Mouse (Mus musculus) spleen, adult 18-20 months (tissue): ENCODE measurements at regions not wholly inside any gene's neighbourhood (a gene's known extent, or its start where the extent isn't known, plus 50 kb on each side); places are given as distances from the start of the nearest gene placed in this dataset.

ENCODE experiments used
- DNase-seq, 2 experiments: peaks; one replicate each; pipeline ENCODE4 v3.0.0; 2022; ENCODE audit warnings: mixed read lengths in 2 of 2

DNA sequence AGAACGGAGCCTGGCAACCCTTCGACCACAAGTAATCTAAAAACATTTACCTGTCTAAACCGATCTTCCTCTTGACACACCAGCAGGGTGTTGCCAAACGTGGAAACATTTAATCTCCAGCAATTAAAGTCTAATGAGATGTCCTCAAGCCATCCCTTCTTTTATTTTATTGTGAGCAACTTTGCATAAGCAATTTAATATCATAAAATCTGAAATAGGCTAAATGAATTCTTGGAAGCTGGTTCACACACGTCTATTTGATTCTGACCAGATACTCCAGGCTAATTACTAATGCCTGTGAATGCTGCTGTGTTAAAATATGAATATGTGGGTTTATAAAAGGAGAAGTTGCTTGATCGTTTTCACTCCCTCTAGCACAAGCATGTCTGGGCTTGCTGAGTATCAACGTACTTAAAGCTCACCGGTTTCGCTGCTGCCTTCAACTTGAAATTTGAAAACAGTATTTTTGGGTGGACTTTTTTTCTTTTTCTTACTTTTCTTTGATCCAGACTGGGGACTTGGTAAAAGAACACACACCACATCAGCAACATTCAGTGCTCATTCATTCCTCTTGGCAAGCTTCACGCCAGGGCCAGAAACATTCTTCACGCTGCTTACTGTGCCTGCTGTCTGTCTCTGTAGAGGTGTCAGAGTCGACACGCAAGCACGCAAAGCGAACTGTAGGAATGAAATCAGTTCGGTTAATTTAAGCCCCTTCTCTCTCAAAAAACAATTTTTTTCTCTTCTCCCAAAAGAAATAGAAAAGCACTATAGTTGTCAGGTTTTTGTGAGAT lies 194.4 kb downstream of the Npr3 start:
- no peak for DNase-seq

DNA sequence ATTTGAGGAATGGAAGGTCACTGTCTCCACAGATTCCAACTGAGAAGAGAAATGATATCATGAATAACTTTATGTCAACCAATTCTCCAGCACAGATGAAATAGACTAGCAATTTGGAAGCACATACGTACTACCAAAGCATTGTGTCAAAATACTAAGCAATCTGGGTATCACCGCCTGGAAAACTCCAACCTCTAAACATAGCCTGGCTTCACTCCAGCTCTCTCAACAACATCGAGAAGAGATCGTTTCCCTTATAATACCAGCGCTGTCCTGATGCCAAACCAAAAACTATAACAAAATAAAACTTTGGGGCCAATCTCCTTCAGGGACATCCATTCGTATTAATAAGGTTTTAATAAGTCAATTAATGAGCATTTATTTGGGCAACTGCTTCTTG lies 205.8 kb downstream of the Npr3 start:
- no peak for DNase-seq

DNA sequence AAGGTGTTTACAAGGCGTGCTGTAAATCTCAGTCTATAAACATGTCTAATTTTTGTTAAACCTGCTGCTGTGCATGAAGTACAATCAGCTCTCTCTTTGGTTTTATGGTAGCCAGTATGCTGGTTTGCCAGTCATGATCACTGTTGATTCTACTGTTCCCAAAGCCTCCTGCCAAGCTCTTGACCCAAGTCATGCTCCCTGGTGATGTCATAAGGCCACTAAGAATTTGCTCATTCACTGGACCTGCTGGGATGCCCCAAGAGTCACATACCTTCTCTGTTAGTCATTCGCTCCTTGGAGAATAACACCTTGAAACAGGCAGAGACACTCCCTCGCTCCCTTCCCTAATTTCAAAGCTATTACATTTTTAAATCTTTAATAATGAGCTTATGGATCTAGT lies 207.2 kb downstream of the Npr3 start:
- no peak for DNase-seq

DNA sequence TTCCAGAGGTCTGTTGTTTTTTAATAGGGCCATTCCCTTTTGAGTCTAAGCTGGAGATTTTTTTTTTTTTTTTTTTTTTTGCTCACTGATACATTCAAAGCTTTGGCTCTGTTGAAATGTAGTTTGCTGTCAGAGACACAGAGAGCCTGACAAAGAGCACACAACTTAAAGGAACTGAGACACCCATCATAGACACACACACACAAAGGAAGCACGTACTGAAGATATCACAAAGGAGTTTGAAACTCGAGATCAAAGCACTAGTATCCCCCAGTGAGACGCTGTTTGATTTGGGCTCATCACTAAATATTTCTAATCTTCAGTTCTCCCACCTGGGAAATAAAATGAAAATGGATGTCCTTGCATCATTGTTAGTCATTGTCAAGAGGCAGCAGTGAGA lies 210.0 kb downstream of the Npr3 start:
- DNase-seq: no peak

DNA sequence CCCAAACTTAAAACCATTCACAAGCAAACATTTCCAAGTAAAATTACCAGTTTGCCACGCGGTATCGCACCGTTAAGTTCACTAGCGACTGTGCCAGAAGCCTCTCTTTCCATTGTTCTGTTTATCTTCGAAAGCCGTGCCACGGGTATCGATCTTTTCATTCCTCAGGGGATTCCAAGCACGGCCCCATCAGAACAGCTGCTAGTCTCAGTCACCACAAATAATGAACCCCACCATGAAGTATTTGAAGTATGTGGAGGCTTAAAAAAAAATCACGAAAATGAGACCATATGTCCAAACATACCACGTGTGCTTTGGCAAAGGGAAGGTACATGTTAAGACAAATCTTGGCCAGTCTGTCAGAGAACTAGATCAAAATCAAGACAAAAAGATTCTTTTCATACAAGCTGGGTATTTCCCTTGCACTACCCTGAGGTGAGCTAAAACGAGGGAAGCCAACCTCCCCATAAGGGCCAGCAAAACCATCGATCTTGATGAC lies 213.3 kb downstream of the Npr3 start:
- no peak for DNase-seq

DNA sequence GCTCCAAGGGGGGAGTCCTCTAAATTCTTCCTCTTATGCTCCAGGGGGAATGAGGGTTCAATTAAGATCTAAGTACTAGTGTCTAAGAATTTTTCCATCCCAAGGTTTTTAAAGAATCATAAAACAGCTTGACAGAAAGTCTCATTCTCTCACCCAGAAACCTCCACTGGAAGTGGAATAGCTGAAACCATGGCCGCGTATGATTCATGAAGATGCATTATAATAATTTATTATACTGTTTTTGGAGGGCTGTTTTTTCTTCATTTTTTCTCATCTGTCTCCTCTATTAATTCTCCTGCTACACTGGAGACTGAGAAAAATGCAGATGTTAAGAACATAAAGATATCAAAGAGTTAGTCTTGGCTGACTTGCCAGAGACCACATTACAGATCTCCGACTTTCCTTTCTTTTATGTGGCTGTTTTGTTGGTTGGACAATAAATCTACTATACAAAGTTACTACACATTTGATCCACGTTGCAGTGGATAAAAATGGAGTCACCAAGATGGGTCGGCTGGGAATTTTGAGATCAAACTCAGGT lies 242.2 kb downstream of the Npr3 start:
- no peak for DNase-seq

DNA sequence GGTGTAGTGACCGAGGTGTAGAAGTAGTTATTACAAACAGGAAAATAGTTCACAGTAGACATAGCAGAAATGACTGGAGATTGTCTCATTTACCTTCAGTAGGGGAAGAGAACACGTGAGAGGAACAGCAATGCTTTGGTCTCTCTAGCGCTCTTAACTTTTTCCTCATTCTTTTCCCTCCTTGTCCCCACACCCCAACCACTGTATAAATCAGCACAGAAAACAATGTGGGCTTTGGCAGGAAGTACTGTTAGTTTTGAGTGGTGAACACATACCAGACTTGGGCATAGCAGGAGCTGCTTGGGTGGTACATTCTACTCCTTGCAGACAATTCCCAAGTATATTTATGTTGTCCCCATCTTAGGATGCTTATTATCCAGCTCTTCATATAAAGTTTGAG lies 251.9 kb downstream of the Npr3 start:
- DNase-seq: no peak

DNA sequence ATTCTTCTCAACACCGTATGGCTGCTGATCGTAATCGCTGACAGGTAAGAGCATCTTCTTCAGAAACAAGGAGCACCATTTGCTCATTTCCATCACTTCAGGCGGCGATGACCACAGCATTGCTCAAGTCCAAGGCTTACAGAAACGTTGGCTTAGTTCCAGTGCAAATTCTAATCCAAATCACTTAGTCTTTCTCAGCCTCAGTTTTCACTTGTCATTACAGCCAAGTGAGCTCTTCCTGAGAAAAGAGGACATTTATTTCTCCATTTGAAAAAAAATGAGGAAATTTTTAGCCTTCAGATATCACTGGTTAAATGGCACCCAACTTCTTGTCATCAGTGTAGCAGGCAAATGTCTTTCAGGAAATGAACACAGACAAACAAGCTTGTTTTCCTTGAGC lies 246.8 kb upstream of the Tars start:
- no peak for DNase-seq

DNA sequence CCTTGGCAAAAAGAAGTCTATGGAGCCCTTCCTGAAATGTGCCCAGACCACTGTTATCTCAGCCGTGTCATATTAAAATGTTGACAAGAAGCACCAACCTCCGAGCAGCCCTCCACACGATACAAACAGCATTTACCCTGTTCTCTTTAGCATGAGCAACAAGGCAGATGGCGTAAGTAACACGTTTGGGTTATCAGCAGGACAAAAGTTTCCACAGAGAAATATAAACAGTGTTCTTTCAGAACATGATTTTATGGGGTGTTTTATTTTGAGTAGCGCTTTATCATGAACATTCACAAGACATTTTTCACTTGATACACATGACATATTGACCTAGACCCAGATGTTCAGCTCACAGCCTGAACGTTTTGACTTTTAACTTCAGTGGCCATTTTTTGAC lies 245.3 kb upstream of the Tars start:
- DNase-seq: no peak

DNA sequence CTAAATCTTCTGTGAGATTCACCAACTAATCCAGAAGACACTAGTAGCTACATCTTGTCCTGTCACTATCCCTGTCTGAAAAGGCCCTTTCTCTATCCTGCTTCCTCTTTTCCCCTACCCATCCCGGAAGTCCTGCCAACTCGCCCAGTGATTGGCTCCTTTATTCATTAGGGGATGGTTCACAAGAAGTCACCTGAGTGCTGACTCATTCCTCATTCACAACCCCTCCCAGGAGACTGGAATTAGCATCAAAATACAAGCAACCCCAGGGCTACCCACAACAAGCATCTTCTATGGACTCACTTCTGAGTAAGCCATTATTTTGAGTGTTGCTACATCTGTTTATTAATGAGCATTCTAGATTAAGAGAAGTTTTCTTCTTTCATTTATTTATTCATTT lies 231.2 kb upstream of the Tars start:
- no peak for DNase-seq

DNA sequence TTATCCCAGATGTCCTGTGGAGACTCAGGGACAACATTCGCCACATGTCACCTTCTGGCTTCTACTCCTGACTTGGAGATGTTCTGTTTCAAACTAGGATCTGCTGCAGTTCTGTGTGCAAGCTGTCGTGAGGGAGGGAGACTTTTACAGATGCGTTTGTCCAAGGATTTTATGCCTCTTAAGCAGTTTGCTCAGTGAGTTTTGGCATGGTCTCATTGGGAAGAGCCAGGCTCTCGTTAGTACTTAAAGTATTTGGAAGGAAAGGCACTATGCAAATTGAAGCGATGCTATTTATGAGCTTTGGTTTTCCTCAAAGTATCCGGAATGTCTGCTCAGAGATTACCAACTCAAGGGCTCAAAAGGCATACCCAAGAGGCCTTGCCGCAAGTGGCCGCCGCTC lies 227.0 kb upstream of the Tars start:
- no peak for DNase-seq

DNA sequence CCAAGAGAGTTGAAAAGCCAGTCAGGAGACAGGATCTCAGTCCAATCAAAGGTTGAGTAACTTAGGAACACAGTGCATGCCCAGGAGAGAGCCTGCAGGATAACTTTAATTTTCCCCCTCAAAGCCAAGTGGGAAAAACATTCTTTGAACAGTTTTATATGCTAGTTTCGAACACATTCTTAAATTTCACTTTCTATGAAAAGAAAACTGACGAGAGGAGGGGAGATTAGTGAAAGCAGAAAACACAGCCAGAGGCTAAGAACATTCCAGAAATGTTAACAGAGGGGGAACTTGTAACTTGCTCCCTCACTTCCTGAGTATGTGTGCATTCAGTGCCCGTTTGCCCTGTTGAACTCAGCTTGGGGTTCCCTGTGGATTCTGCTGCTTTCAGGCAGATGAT lies 213.0 kb upstream of the Tars start:
- DNase-seq: no peak

DNA sequence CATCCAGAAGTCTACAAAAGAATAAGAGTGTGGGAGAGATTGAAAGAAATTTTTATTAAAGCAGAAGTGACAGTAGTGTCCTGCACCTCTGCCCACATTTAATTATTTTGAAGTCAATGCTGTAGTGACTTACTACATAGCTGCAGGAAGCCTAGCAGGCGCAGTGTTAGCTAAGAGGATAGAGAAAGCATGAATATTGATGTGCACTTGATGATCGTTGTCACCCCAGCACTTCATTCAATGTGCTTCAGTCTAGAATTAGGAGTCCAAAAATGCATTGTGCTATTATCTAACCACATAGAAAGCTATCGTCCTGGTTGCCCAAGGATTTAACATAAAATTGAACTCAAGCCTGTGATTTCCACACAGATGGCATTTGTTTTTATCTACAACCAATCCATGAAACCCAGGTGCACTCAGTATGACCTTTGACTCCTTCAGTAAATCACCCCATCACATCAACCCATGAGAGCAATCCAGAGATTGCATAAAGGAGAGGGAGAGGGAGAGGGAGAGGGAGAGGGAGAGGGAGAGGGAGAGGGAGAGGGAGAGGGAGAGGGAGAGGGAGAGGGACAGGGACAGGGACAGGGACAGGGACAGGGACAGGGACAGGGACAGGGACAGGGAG lies 210.7 kb upstream of the Tars start:
- DNase-seq: no peak

DNA sequence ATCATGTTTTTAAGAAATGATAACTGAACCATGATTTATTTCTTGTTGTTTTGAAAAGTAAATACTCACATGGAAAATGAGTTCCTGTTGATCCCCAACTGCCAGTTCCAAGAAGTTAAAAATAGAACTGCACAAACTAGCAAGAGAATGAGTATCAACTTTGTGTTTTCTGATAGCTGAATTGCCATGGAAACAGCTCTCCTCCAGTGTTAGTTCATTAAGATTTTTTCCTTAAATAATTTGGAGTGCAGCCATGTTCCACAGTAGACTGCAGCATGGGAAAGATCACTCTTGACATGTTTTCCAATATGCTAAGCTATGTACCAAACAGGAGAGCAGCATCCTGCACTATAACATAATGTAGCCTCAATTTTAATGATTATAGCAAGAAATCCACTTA lies 208.0 kb upstream of the Tars start:
- no peak for DNase-seq

DNA sequence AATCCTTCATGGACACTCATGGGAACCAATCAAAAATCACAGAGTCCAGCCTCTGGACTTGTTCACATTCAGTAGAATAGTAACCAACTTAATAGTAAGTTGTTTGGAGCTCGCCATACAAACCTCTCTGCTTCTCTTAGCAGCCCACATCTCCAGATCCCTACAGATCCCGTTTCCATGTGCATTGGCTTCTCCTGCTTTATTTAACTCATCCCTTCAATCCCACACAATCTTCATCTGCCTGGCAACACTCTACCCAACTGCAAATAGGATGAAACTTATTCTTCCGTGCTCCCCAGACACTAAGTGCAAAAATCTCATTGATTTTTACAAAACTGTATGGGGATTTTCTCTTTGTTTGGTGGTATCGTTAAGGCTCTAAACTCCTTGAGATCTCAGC lies 206.2 kb upstream of the Tars start:
- DNase-seq: no peak

DNA sequence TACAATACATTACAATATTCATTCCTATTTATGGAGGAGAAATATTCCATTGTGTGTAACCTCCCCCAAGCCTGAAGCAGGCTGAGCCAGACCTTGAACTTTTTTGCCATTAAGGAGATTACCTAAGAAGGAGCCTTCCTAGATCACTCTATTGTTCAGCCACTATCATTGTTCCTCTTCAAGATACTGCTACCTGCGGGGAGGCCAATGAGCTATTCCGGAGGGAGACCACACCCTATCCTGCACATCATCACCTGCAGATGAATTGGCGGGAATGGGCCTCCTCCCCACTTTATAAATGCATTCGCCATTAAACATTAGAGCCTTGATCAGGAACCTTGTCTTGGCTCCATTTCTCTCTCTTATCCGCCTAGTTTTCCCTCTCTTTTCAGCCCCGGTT lies 197.6 kb upstream of the Tars start:
- DNase-seq: no peak

DNA sequence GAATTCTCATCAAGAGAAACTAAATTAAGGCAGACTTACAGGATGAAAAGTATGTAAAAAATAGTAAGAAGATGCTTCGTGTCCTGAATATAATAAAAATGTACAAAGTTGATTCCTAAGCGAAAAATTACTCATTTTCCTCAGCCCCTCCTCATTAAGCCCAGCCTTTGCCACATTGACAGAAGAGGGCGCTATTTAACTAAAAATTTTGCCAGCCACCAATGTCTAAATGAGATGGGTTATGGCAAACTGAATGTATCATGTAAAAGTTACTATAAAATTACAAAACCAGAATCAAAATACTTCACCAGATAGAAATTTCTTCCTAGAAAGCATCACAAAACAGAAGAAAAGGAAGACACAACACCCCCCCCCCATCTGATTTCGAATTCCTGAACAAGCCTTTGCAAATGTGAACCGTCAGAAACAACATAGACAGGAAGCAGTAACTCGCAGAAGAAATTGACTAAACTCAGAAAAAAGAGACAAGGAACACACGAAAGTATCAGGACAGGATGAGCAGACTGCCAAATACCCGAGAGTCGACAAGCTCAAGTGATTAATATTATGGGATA lies 191.2 kb upstream of the Tars start:
- DNase-seq: no peak

DNA sequence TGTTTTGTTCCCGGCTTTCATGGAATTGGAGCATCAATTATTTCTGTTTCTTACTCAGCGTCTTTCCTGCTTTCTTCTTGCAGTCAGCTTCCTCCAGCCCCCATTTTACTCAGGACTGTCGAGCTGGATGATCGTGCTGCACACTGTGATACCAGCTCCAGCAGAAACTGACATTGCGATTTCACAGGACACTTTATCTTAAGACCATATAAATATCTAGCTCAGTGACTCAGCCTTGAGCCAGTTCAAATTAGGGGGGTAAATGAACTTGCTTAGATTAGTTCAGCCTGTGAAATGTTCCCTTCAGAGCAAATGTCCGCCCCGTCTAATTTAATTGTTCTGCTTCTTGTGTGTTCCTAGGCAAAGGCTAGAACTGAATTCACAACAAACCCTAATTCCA lies 190.3 kb upstream of the Tars start:
- DNase-seq: no peak

DNA sequence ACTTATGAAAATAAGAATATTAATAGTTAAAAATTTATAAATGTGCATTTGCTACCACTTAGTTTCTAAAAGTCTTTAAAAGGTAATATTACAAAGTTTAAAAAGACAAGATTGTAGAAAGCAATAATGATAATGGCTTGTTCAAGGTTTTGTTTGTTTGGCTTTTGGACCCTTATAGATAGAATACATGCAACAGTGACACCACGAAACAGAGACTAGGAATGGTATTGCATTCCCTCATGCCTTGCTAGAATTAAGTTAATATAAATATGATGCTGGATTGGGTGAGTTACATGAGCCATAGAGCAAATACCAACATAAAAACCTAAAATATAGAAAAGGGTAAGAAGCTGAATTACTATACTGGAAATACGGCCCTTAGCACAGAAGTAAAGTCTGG lies 186.9 kb upstream of the Tars start:
- DNase-seq: no peak

DNA sequence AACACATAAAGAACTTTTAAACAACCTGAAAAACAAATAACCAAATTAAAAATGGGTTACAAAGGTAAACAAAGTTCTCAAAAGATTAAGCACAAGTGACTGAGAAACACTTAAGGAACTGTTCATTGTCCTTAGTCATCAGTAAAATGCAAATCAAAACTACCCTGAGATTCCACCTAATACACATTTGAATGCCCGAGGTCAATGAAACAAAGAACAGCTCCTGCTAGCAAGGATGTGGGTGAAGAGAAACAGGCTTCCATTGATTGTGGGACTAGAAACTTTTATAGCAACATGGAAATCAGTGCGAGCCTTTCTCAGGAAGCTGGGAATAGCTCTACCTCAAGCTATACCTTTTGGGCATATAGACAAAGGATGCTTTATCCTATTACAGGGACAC lies 184.7 kb upstream of the Tars start:
- DNase-seq: no peak

DNA sequence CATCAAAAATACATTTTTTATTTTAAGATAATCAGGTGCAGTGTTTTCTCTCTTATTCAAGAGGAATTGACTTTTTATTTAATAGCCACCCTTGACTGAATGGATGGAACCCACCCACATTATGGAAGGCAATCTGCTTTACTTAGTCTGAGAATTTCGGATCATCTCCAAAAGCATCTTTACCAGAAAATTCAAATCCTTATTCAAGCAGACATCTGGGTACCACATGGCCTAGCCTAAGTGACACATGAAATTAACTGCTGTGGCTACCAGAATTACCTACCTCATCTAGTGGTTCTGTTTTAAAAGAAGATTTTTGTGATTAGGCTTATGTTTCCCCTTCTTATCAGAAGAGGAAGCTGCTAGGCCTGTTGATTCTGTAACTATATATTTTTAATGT lies 178.9 kb upstream of the Tars start:
- no peak for DNase-seq

DNA sequence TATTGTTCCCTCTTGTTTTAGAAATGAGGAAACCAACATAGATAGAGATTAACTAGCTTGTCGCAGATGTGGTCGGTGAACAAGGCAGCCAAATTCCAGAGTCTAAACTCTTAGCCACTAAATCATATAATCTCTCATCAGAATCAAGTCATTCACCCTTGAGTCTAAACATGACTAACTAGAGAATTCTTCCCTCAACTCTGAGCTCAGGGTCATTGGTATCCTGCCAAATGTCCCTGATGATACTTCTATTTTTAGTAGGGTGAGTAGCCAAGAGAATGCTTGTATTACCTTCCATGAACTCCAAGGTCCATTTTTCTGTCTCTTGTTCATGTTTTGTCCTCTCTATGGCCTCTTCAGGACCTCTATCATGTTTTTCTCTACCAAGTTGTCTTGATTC lies 174.9 kb upstream of the Tars start:
- no peak for DNase-seq

DNA sequence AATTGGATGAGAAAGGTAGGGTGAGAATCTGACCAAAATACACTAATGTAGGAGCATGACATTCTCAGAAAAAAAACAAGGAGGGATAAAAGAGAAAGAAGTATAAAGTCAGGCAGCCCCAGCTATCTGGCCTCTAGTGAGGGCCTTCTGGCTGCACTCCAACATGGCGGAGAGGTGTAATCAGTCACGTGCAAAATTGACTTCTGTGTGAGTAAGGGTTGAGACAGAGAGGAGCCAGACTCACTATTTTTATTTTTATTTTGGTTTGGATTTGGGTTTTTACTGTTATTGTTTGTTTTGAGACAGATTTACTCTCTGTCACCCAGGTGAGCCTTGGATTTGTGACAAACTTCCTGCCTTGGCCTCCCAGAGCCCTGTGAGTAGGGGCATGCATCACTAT lies 174.0 kb upstream of the Tars start:
- DNase-seq: no peak

DNA sequence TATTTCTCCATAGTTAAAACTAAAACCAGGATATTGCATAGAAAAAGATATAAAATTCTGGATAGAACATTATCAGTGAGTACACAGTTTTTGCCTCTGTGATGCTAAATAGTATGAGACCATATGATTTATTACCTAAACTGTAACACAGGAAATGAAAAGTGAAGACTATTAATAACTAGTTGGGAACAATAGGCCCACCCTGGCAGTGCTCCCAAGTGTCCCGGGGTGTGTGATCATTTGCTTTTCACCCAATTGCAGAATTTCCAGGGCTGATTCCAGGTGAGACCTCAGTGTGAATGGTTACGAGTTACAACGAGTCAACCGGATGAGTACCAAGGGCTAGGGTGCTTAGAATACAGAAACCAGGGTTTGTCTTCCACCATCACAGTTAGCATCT lies 172.6 kb upstream of the Tars start:
- no peak for DNase-seq
